Mouse (Mus musculus) spleen, embryonic (tissue): ENCODE measurements at regions not wholly inside any gene's neighbourhood (a gene's known extent, or its start where the extent isn't known, plus 50 kb on each side); places are given as distances from the start of the nearest gene placed in this dataset.

Experiments used
- CTCF ChIA-PET: fragments of 350-600 bp; sonication (Branson Sonifier 250); formaldehyde crosslinking; loops from one replicate; lab custom pipeline; 2022; lab: Charles Lee

GRCm38 (mm10) chr3:135767211-135767927 lies 57.7 kb upstream of the Slc39a8 start:
- CTCF ChIA-PET: no interaction called here

- CTCF ChIA-PET: no interaction called here
Measured at GRCm38 (mm10) chr3:135757888-135758287, 66.5 kb upstream of the Nfkb1 start.

- CTCF ChIA-PET: no interaction called here
Measured at GRCm38 (mm10) chr3:135756811-135757210, 65.5 kb upstream of the Nfkb1 start.

- CTCF ChIA-PET: no interaction called here
Measured at GRCm38 (mm10) chr3:135750736-135751135, 59.4 kb upstream of the Nfkb1 start.

- CTCF ChIA-PET: interaction anchor here (0.6 kb wide), 1 partner anchor 528 kb away, joined by 6 read pairs; no protein-coding TSS in a partner anchor
Measured at GRCm38 (mm10) chr3:135745417-135745816, 54.1 kb upstream of the Nfkb1 start.
